ENCODE assay signal across 8 mouse cellular contexts in genomic region chr11:69066163-69066861, GRCm38 (mm10). TPM values are rescaled to one million over a fixed set of nuclear protein-coding genes. Genes with fewer than 3 reads are reported as not detected.
DNase-seq lines count a peak whose midpoint lies in the region; ATAC-seq and TF ChIP-seq lines count a peak whose summit lies in the region.

No protein-coding gene starts in this region.

- TF ChIP-seq RAD21 in MEL (IDR thresholded peaks at IDR 0.05; ENCODE audit: low read depth, low read length) = no peak

- no peak overlapping the region for H3K4me3 ChIP-seq in heart, adult 2 months
- H3K4me3 ChIP-seq in MEL (ENCODE audit: control insufficient read depth in 1 of 2, insufficient read depth in 1 of 2, low read depth in 2 of 2, low read length in 2 of 2) = peak overlapping the region; percentile 49 to 50
- H3K4me3 ChIP-seq in embryonic facial prominence, embryonic 10.5 days = peak overlapping the region; percentile 63
- peak overlapping the region; percentile 45 for H3K4me3 ChIP-seq in limb, embryonic 12.5 days (replicated peaks)
- peak overlapping the region; percentile 35 for H3K4me3 ChIP-seq in midbrain, embryonic 14.5 days (replicated peaks; ENCODE audit: low read depth, low read length)

- no peak for ATAC-seq in limb, embryonic 12.5 days (ENCODE audit: insufficient number of reproducible peaks, insufficient read depth, low FRiP score, low TSS enrichment, low read depth)
- ATAC-seq in midbrain, embryonic 14.5 days (ENCODE audit: low FRiP score, low TSS enrichment) = no peak
- no peak for ATAC-seq in monocyte, adult 5-6 weeks (replicated peaks; ENCODE audit: insufficient number of reproducible peaks, low FRiP score, low TSS enrichment, poor library complexity, severe bottlenecking)

- H3K9me3 ChIP-seq in MEL (replicated peaks; ENCODE audit: insufficient read depth, low read length) = no peaks in the 10 kb centered on the region
- H3K9me3 ChIP-seq in embryonic facial prominence, embryonic 10.5 days = no peaks in the 10 kb centered on the region
- no peaks in the 10 kb centered on the region for H3K9me3 ChIP-seq in limb, embryonic 12.5 days
- no peaks in the 10 kb centered on the region for H3K9me3 ChIP-seq in midbrain, embryonic 14.5 days (ENCODE audit: control insufficient read depth, low read length)

- DNase-seq in heart, adult 2 months = peak in 1 of 2 experiments; percentile 63
- no peak for DNase-seq in heart, adult 8-10 months (ENCODE audit: low spot score)
- peak; percentile 90 for DNase-seq in MEL (ENCODE audit: low read depth, low spot score)
- DNase-seq in embryonic facial prominence, embryonic 10.5 days (ENCODE audit: low spot score) = peak; percentile 45
- DNase-seq in heart, postnatal 10 days = peak; percentile 40 to 52
- peak; percentile 57 for DNase-seq in midbrain, embryonic 14.5 days

- no peak overlapping the region for H3K27ac ChIP-seq in heart, adult 2 months
- peak overlapping the region; percentile 61 for H3K27ac ChIP-seq in MEL (ENCODE audit: control insufficient read depth, low read depth, low read length)
- H3K27ac ChIP-seq in embryonic facial prominence, embryonic 10.5 days (replicated peaks) = peak overlapping the region; percentile 57; the same call in 1 of the 2 replicates
- no peak overlapping the region for H3K27ac ChIP-seq in limb, embryonic 12.5 days
- 0 out of 2 replicates have a peak overlapping the region, but pooled peaks have one; percentile 20 for H3K27ac ChIP-seq in midbrain, embryonic 14.5 days (replicated peaks; ENCODE audit: low read depth, low read length)

- H3K27me3 ChIP-seq in heart, adult 2 months (ENCODE audit: control insufficient read depth, insufficient read depth, low read length) = no peaks in the 10 kb centered on the region
- no peaks in the 10 kb centered on the region for H3K27me3 ChIP-seq in MEL (ENCODE audit: control insufficient read depth in 1 of 2, insufficient read depth in 2 of 2, low read length in 2 of 2)
- peaks cover 3% of the 10 kb centered on the region for H3K27me3 ChIP-seq in embryonic facial prominence, embryonic 10.5 days (replicated peaks; ENCODE audit: low read depth, poor library complexity, severe bottlenecking)
- peaks cover 7% of the 10 kb centered on the region for H3K27me3 ChIP-seq in limb, embryonic 12.5 days
- H3K27me3 ChIP-seq in midbrain, embryonic 14.5 days (ENCODE audit: control insufficient read depth, insufficient read depth, low read length) = no peaks in the 10 kb centered on the region

- TF ChIP-seq EP300 in heart, adult 2 months (IDR thresholded peaks at IDR 0.05; ENCODE audit: insufficient read depth, low read depth, low read length) = 0 out of 2 replicates have a peak, but pooled peaks have one; percentile 12
- peak in 1 of 2 experiments; percentile 13; a peak in 1 of 4 replicates for TF ChIP-seq EP300 in MEL (IDR thresholded peaks at IDR 0.05; ENCODE audit: low read depth in 1 of 2, low read length in 2 of 2)

- TF ChIP-seq POLR2A in heart, adult 2 months (IDR thresholded peaks at IDR 0.05; ENCODE audit: insufficient read depth, low read depth, low read length) = no peak; the same call in 1 of the 2 replicates
- peak; percentile 44 to 67; a peak in 3 of 4 replicates for TF ChIP-seq POLR2A in MEL (IDR thresholded peaks at IDR 0.05; ENCODE audit: control insufficient read depth in 1 of 2, insufficient read depth in 1 of 2, low read depth in 1 of 2, low read length in 2 of 2, poor library complexity in 1 of 2)

- peak overlapping the region; percentile 93 for H3K4me2 ChIP-seq in limb, embryonic 12.5 days
- H3K4me2 ChIP-seq in midbrain, embryonic 14.5 days (ENCODE audit: low read length) = peak overlapping the region; percentile 76

- 13% methylated on average over 29 of the region's 29 CpGs for WGBS in heart, adult 2 months
- 2% methylated on average over 29 of the region's 29 CpGs for WGBS in embryonic facial prominence, embryonic 10.5 days
- WGBS in limb, embryonic 12.5 days = under 1% methylated on average over 28 of the region's 29 CpGs
- under 1% methylated on average over 29 of the region's 29 CpGs for WGBS in midbrain, embryonic 14.5 days

- no peaks in the 10 kb centered on the region for H3K79me2 ChIP-seq in heart, adult 2 months (replicated peaks; ENCODE audit: control insufficient read depth, insufficient read depth, low read length)
- H3K79me2 ChIP-seq in MEL (ENCODE audit: control insufficient read depth, insufficient read depth, low read length, poor library complexity) = peaks cover 5% of the 10 kb centered on the region; the same call in 1 of the 2 replicates

- H3K36me3 ChIP-seq in heart, adult 2 months (ENCODE audit: control insufficient read depth, insufficient read depth, low read length) = no peaks in the 10 kb centered on the region
- H3K36me3 ChIP-seq in MEL (ENCODE audit: control insufficient read depth in 1 of 2, insufficient read depth in 2 of 2, low read length in 2 of 2) = peaks cover 0 to 4% of the 10 kb centered on the region in 2 experiments; a peak in 1 of 4 replicates
- H3K36me3 ChIP-seq in embryonic facial prominence, embryonic 10.5 days (replicated peaks) = no peaks in the 10 kb centered on the region
- no peaks in the 10 kb centered on the region for H3K36me3 ChIP-seq in limb, embryonic 12.5 days
- H3K36me3 ChIP-seq in midbrain, embryonic 14.5 days (ENCODE audit: control insufficient read depth, insufficient read depth, low read length) = no peaks in the 10 kb centered on the region

- peak overlapping the region; percentile 10 for H3K9ac ChIP-seq in heart, adult 2 months (ENCODE audit: low read depth, low read length)
- peak overlapping the region; percentile 63 for H3K9ac ChIP-seq in MEL (ENCODE audit: control insufficient read depth, low read depth, low read length, poor library complexity, severe bottlenecking)
- H3K9ac ChIP-seq in limb, embryonic 12.5 days (replicated peaks) = peak overlapping the region; percentile 51
- peak overlapping the region; percentile 47; the same call in 1 of the 2 replicates for H3K9ac ChIP-seq in midbrain, embryonic 14.5 days (replicated peaks; ENCODE audit: low read length)

- H3K4me1 ChIP-seq in heart, adult 2 months (ENCODE audit: control insufficient read depth, insufficient read depth, low read length) = peaks cover 15% of the 10 kb centered on the region
- H3K4me1 ChIP-seq in MEL (ENCODE audit: control insufficient read depth in 1 of 2, insufficient read depth in 2 of 2, low read length in 2 of 2) = peaks cover 0 to 8% of the 10 kb centered on the region in 2 experiments; a peak in 1 of 4 replicates
- H3K4me1 ChIP-seq in embryonic facial prominence, embryonic 10.5 days = peaks cover 53% of the 10 kb centered on the region
- peaks cover 23% of the 10 kb centered on the region for H3K4me1 ChIP-seq in limb, embryonic 12.5 days (replicated peaks)
- H3K4me1 ChIP-seq in midbrain, embryonic 14.5 days (ENCODE audit: control insufficient read depth, insufficient read depth, low read length) = peaks cover 27% of the 10 kb centered on the region

- TF ChIP-seq CTCF in heart, adult 2 months (IDR thresholded peaks at IDR 0.05) = no peak
- no peak for TF ChIP-seq CTCF in MEL (IDR thresholded peaks at IDR 0.05 in 2 of 3, conservative IDR thresholded peaks at IDR 0.05 in 1 of 3; ENCODE audit: control insufficient read depth in 1 of 3, insufficient read depth in 1 of 3, low read depth in 2 of 3, low read length in 3 of 3, poor library complexity in 1 of 3, severe bottlenecking in 1 of 3)

- intact Hi-C loops in heart, adult 2 months (cut with DNase I) = loop anchor here (10.0 kb wide), 1 partner anchor 258 kb away; the partner anchor contains the start of genes Cntrob, Kcnab3 and Trappc1
- intact Hi-C loops in heart, postnatal 10 days (cut with DNase I) = loop anchor here (2.0 kb wide), 1 partner anchor 84 kb away; no protein-coding TSS in a partner anchor

RNA-seq across cellular contexts. Expression of gene Tmem107, which starts 4.3 kb away (rescaled TPM):
- total RNA-seq in heart, adult 2 months (2021) = 1 to 10 TPM; 5.6 to 6.6 TPM
- polyA plus RNA-seq in heart, adult 2 months (2012; rRNA removed) = 15.9 and 26.1 TPM in 2 replicates
- 1 to 10 TPM; 6.3 to 8.4 (median 7.5) TPM for total RNA-seq in heart, adult 8-10 months (2022)
- total RNA-seq in MEL (2012; rRNA removed) = 44.8 and 47.0 TPM in 2 replicates
- polyA plus RNA-seq in MEL (2012; ENCODE audit: insufficient read depth in 1 of 2, insufficient read length in 2 of 2, low read depth in 1 of 2, low replicate concordance in 2 of 2, missing spikeins in 1 of 2) = 10 to 100 TPM in 1 of 2 experiments, not detected in 1; 79.5 TPM
- 41.0 and 44.5 TPM in 2 replicates for polyA plus RNA-seq in embryonic facial prominence, embryonic 10.5 days (2016; fragmentation: Nextera tagmentation; extraction: Ambion mirVana)
- total RNA-seq in heart, postnatal 10 days (2021) = 1 to 10 TPM; 5.8 to 7.8 TPM
- polyA plus RNA-seq in limb, embryonic 12.5 days (2016; fragmentation: Nextera tagmentation; extraction: Ambion mirVana) = 39.5 and 41.0 TPM in 2 replicates
- 28.0 and 36.5 TPM in 2 replicates for polyA plus RNA-seq in midbrain, embryonic 14.5 days (2014; fragmentation: Nextera tagmentation; extraction: Ambion mirVana)
- 1.1 TPM in 1 of 3 replicates, not detected in the others for total RNA-seq in monocyte, adult 5-6 weeks (2017)

RNA-seq across cellular contexts. Expression of gene Borcs6, which starts 6.8 kb away (rescaled TPM):
- total RNA-seq in heart, adult 2 months (2021) = 10 to 100 TPM; 15.3 to 17.8 TPM
- polyA plus RNA-seq in heart, adult 2 months (2012; rRNA removed) = 13.0 and 14.2 TPM in 2 replicates
- total RNA-seq in heart, adult 8-10 months (2022) = 10 to 100 TPM; 16.1 to 18.7 (median 17.1) TPM
- 9.2 and 10.2 TPM in 2 replicates for total RNA-seq in MEL (2012; rRNA removed)
- polyA plus RNA-seq in MEL (2012; ENCODE audit: insufficient read depth in 1 of 2, insufficient read length in 2 of 2, low read depth in 1 of 2, low replicate concordance in 2 of 2, missing spikeins in 1 of 2) = 1 to 10 TPM in 1 of 2 experiments, not detected in 1; 9.3 TPM
- 5.3 and 5.9 TPM in 2 replicates for polyA plus RNA-seq in embryonic facial prominence, embryonic 10.5 days (2016; fragmentation: Nextera tagmentation; extraction: Ambion mirVana)
- total RNA-seq in heart, postnatal 10 days (2021) = 10 to 100 TPM; 16.7 to 19.4 TPM
- 9.2 and 10.0 TPM in 2 replicates for polyA plus RNA-seq in limb, embryonic 12.5 days (2016; fragmentation: Nextera tagmentation; extraction: Ambion mirVana)
- 17.3 and 20.1 TPM in 2 replicates for polyA plus RNA-seq in midbrain, embryonic 14.5 days (2014; fragmentation: Nextera tagmentation; extraction: Ambion mirVana)
- total RNA-seq in monocyte, adult 5-6 weeks (2017) = 12.4 to 16.1 TPM (median 13.3 TPM) in 3 replicates

RNA-seq across cellular contexts. Expression of gene Aurkb, which starts 20.9 kb away (rescaled TPM):
- under 1 TPM; 0.21 to 0.59 TPM for total RNA-seq in heart, adult 2 months (2021)
- 0.61 and 1.1 TPM in 2 replicates for polyA plus RNA-seq in heart, adult 2 months (2012; rRNA removed)
- total RNA-seq in heart, adult 8-10 months (2022) = under 1 TPM in 2 of 4 experiments, not detected in 2; 0.33 to 0.75 TPM
- total RNA-seq in MEL (2012; rRNA removed) = 120 and 124 TPM in 2 replicates
- polyA plus RNA-seq in MEL (2012; ENCODE audit: insufficient read depth in 1 of 2, insufficient read length in 2 of 2, low read depth in 1 of 2, low replicate concordance in 2 of 2, missing spikeins in 1 of 2) = 100 to 1,000 TPM; 159 to 170 TPM
- 215 and 218 TPM in 2 replicates for polyA plus RNA-seq in embryonic facial prominence, embryonic 10.5 days (2016; fragmentation: Nextera tagmentation; extraction: Ambion mirVana)
- total RNA-seq in heart, postnatal 10 days (2021) = 10 to 100 TPM; 11.6 to 15.4 TPM
- 169 and 171 TPM in 2 replicates for polyA plus RNA-seq in limb, embryonic 12.5 days (2016; fragmentation: Nextera tagmentation; extraction: Ambion mirVana)
- 14.6 and 29.6 TPM in 2 replicates for polyA plus RNA-seq in midbrain, embryonic 14.5 days (2014; fragmentation: Nextera tagmentation; extraction: Ambion mirVana)
- total RNA-seq in monocyte, adult 5-6 weeks (2017) = 1.1 to 8.3 TPM (median 4.8 TPM) in 3 replicates

RNA-seq across cellular contexts. Expression of gene Vamp2, which starts 22.0 kb away (rescaled TPM):
- total RNA-seq in heart, adult 2 months (2021) = 10 to 100 TPM; 63.4 to 70.8 TPM
- polyA plus RNA-seq in heart, adult 2 months (2012; rRNA removed) = 83.0 and 90.0 TPM in 2 replicates
- 10 to 100 TPM; 57.1 to 72.2 (median 68.6) TPM for total RNA-seq in heart, adult 8-10 months (2022)
- total RNA-seq in MEL (2012; rRNA removed) = 3.3 and 4.2 TPM in 2 replicates
- 10 to 100 TPM in 1 of 2 experiments, not detected in 1; 28.9 TPM for polyA plus RNA-seq in MEL (2012; ENCODE audit: insufficient read depth in 1 of 2, insufficient read length in 2 of 2, low read depth in 1 of 2, low replicate concordance in 2 of 2, missing spikeins in 1 of 2)
- polyA plus RNA-seq in embryonic facial prominence, embryonic 10.5 days (2016; fragmentation: Nextera tagmentation; extraction: Ambion mirVana) = 60.9 and 70.0 TPM in 2 replicates
- total RNA-seq in heart, postnatal 10 days (2021) = 10 to 100 TPM; 71.1 to 85.8 TPM
- 68.0 and 79.5 TPM in 2 replicates for polyA plus RNA-seq in limb, embryonic 12.5 days (2016; fragmentation: Nextera tagmentation; extraction: Ambion mirVana)
- polyA plus RNA-seq in midbrain, embryonic 14.5 days (2014; fragmentation: Nextera tagmentation; extraction: Ambion mirVana) = 258 and 260 TPM in 2 replicates
- 13.1 to 89.9 TPM (median 23.6 TPM) in 3 replicates for total RNA-seq in monocyte, adult 5-6 weeks (2017)

RNA-seq across cellular contexts. Expression of gene Per1, which starts 28.7 kb away (rescaled TPM):
- 10 to 100 TPM; 44.4 to 79.8 TPM for total RNA-seq in heart, adult 2 months (2021)
- 18.0 and 36.4 TPM in 2 replicates for polyA plus RNA-seq in heart, adult 2 months (2012; rRNA removed)
- 10 to 100 TPM; 33.3 to 81.2 (median 48.5) TPM for total RNA-seq in heart, adult 8-10 months (2022)
- 4.5 and 5.6 TPM in 2 replicates for total RNA-seq in MEL (2012; rRNA removed)
- polyA plus RNA-seq in MEL (2012; ENCODE audit: insufficient read depth in 1 of 2, insufficient read length in 2 of 2, low read depth in 1 of 2, low replicate concordance in 2 of 2, missing spikeins in 1 of 2) = 10 to 100 TPM in 1 of 2 experiments, not detected in 1; 34.9 TPM
- 6.1 and 7.3 TPM in 2 replicates for polyA plus RNA-seq in embryonic facial prominence, embryonic 10.5 days (2016; fragmentation: Nextera tagmentation; extraction: Ambion mirVana)
- 100 to 1,000 TPM in 1 of 2 experiments, 10 to 100 TPM in 1; 61.4 to 101 TPM for total RNA-seq in heart, postnatal 10 days (2021)
- polyA plus RNA-seq in limb, embryonic 12.5 days (2016; fragmentation: Nextera tagmentation; extraction: Ambion mirVana) = 7.2 and 10.4 TPM in 2 replicates
- polyA plus RNA-seq in midbrain, embryonic 14.5 days (2014; fragmentation: Nextera tagmentation; extraction: Ambion mirVana) = 9.3 and 13.1 TPM in 2 replicates
- total RNA-seq in monocyte, adult 5-6 weeks (2017) = 44.9 to 89.7 TPM (median 81.1 TPM) in 3 replicates

Comparison
In these comparisons a context has a peak if more than half of its experiments do, and no peak if none do; other contexts are left out.
1. H3K27ac ChIP-seq: peak in MEL (single experiment), embryonic facial prominence, embryonic 10.5 days (single experiment) and midbrain, embryonic 14.5 days (single experiment); none in heart, adult 2 months (single experiment) and limb, embryonic 12.5 days (single experiment).
2. H3K9ac ChIP-seq: peak in every context shown above with its lines; median percentile 63 in MEL; 51 in limb, embryonic 12.5 days; 47 in midbrain, embryonic 14.5 days; 10 in heart, adult 2 months.